Mouse (Mus musculus) liver, embryonic 12.5 days (tissue): Measurements from ENCODE around the gene Rab13. TPM values are rescaled to one million over a fixed set of nuclear protein-coding genes. Genes with fewer than 3 reads are reported as not detected.
A peak's percentile ranks its signal among the peaks of the same experiment; 100 is the strongest.

Experiments used
- ATAC-seq: fragments of 200-750 bp; cut with Nextera tagmentation; 2 replicates; pipeline ENCODE4 v1.8.0; 2017; ENCODE audit warnings: moderate number of reproducible peaks, mild to moderate bottlenecking, moderate library complexity
- H3K27ac ChIP-seq: fragments of 300-500 bp; sonication (generic); 2 replicates; pipeline ENCODE4 v1.5.1; 2016; ENCODE audit warnings: mild to moderate bottlenecking
- H3K27me3 ChIP-seq: fragments of 300-500 bp; sonication (generic); replicated peaks from 2 replicates; pipeline ENCODE4 v1.6.1; 2016; ENCODE audit warnings: mild to moderate bottlenecking, moderate library complexity
- H3K36me3 ChIP-seq: fragments of 300-500 bp; sonication (generic); 2 replicates; pipeline ENCODE4 v1.6.1; 2016; ENCODE audit warnings: mild to moderate bottlenecking, moderate library complexity
- H3K4me1 ChIP-seq: fragments of 300-500 bp; sonication (generic); 2 replicates; pipeline ENCODE4 v1.6.1; 2016
- H3K4me2 ChIP-seq: fragments of 300-500 bp; sonication (generic); 2 replicates; pipeline ENCODE4 v1.6.1; 2016; ENCODE audit warnings: mild to moderate bottlenecking, moderate library complexity
- H3K4me3 ChIP-seq: fragments of 300-500 bp; sonication (generic); 2 replicates; pipeline ENCODE4 v1.5.1; 2016; ENCODE audit warnings: mild to moderate bottlenecking, moderate library complexity
- H3K9ac ChIP-seq: fragments of 300-500 bp; sonication (generic); 2 replicates; pipeline ENCODE4 v1.6.1; 2016; ENCODE audit warnings: mild to moderate bottlenecking, moderate library complexity
- H3K9me3 ChIP-seq: fragments of 300-500 bp; sonication (generic); replicated peaks from 2 replicates; pipeline ENCODE4 v1.6.1; 2016; ENCODE audit warnings: mild to moderate bottlenecking, moderate library complexity
- WGBS: fragments of 180-500 bp; shearing (Covaris S2); methylation state at CpG from one replicate; pipeline ENCODE4 v1.1.7; 2016; ENCODE audit not compliant: insufficient replicate concordance; 5-methylcytosine and 5-hydroxymethylcytosine counted together
- polyA plus RNA-seq: library from polyadenylated mRNA; unstranded; fragments of >200 nt; fragmentation: Nextera tagmentation; extraction: Ambion mirVana; gene quantifications from 2 replicates; pipeline ENCODE4 v1.2.1, GENCODE M21; 2016

Rab13 gene
- polyA plus RNA-seq: 8.3 and 8.6 TPM in 2 replicates

- whole genome bisulfite sequencing: under 1% methylated on average over 42 of the region's 42 CpGs
- peak; percentile 93 for ATAC-seq
- Histone ChIP-seq H3K27ac (peak within 1 kb of the TSS; percentile 86), H3K9me3 (no peaks in the 10 kb centered on the region), H3K27me3 (0 out of 2 replicates have a peak, but pooled peaks cover 5% of the 10 kb centered on the region), H3K4me2 (peak within 1 kb of the TSS; percentile 91), H3K36me3 (peaks cover 44% of the 10 kb centered on the region), H3K9ac (peak within 1 kb of the TSS; percentile 92), H3K4me3 (peak within 1 kb of the TSS; percentile 89), H3K4me1 (peaks cover 47% of the 10 kb centered on the region)
These were observed at the start of gene Rab13, which contains the start of gene Rps27 for GRCm38 (mm10) chr3:90213377-90213866. TSS of gene Rab13 (plus strand) at chr3:90213695. TSS of gene Rps27 (minus strand) at chr3:90213651.

- Histone ChIP-seq H3K4me2 (no peak overlapping the region), H3K9ac (no peak overlapping the region), H3K27me3 (no peaks in the 10 kb centered on the region), H3K4me1 (peaks cover 7% of the 10 kb centered on the region; the same call in 1 of the 2 replicates), H3K36me3 (no peaks in the 10 kb centered on the region), H3K27ac (no peak overlapping the region), H3K4me3 (no peak overlapping the region), H3K9me3 (no peaks in the 10 kb centered on the region)
- ATAC-seq: no peak
- 50% methylated on average over 3 of the region's 3 CpGs for WGBS
These were observed 33.9 kb upstream of the Rab13 start for GRCm38 (mm10) chr3:90179566-90179965.

DNA sequence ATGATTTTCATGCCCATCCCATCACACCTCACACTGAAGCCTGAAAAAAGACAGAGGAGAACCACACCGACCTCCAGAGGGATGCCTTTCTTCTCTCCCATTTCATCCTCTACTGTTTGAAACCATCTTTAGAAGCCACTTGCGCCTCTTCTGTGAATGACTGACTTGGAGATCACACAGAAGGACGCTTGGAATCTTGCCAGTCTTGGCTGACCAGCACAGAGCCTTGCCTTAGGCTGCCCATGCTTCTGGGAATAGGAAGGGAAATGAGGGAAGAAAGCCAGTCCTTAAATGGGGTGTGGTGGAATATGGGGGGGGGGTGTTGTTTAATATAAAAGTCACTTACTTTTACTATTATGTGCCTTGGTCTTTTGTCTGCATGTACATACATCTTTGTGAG is 29.9 kb upstream of the Rab13 start:
- H3K27me3 ChIP-seq: no peaks in the 10 kb centered on the region
- no peaks in the 10 kb centered on the region for H3K36me3 ChIP-seq
- H3K27ac ChIP-seq: no peak overlapping the region
- no peak overlapping the region for H3K9ac ChIP-seq
- H3K4me3 ChIP-seq: no peak overlapping the region
- 53% methylated on average over 3 of the region's 3 CpGs for WGBS
- no peak overlapping the region for H3K4me2 ChIP-seq
- H3K4me1 ChIP-seq: peaks cover 7% of the 10 kb centered on the region; the same call in 1 of the 2 replicates
- H3K9me3 ChIP-seq: no peaks in the 10 kb centered on the region
- no peak for ATAC-seq

GRCm38 (mm10) chr3:90190859-90191510 is 22.5 kb upstream of the Rab13 start:
- no peak for ATAC-seq
- Histone ChIP-seq H3K9ac (no peak overlapping the region), H3K4me2 (no peak overlapping the region), H3K27ac (no peak overlapping the region), H3K9me3 (no peaks in the 10 kb centered on the region), H3K36me3 (no peaks in the 10 kb centered on the region), H3K27me3 (no peaks in the 10 kb centered on the region), H3K4me1 (no peaks in the 10 kb centered on the region), H3K4me3 (no peak overlapping the region)
- whole genome bisulfite sequencing: 69% methylated on average over 11 of the region's 11 CpGs

- Histone ChIP-seq H3K27ac (no peak overlapping the region), H3K9ac (no peak overlapping the region), H3K4me1 (no peaks in the 10 kb centered on the region), H3K36me3 (no peaks in the 10 kb centered on the region), H3K27me3 (no peaks in the 10 kb centered on the region), H3K9me3 (no peaks in the 10 kb centered on the region), H3K4me2 (no peak overlapping the region), H3K4me3 (no peak overlapping the region)
- no peak for ATAC-seq
- 56% methylated on average over 4 of the region's 4 CpGs for WGBS
These were observed 18.7 kb upstream of the Rab13 start for GRCm38 (mm10) chr3:90194759-90195158.

DNA sequence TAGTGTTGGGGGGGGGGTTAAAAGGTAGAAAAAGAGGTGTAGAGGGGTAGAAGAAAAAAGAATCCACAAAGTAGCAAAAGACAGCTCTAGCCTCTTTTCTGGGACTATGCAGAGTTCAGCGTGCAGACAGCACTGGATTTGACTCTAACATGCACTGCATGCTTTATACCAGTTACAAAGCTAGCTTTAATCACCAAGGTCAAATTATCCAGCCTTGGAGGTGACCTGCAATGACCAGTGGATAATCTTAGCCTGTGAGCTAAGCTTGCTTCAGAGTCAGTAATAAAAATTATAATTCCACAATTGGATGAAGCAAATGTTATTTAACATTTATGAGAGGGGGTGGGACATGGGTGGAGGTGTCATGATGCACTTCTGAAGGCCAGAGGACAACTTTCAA is 17.9 kb upstream of the Rab13 start:
- H3K27ac ChIP-seq: no peak overlapping the region
- no peak overlapping the region for H3K4me2 ChIP-seq
- no peak for ATAC-seq
- H3K27me3 ChIP-seq: no peaks in the 10 kb centered on the region
- 64% methylated on average over 1 of the region's 1 CpGs for WGBS
- no peaks in the 10 kb centered on the region for H3K4me1 ChIP-seq
- H3K36me3 ChIP-seq: no peaks in the 10 kb centered on the region
- H3K4me3 ChIP-seq: no peak overlapping the region
- no peaks in the 10 kb centered on the region for H3K9me3 ChIP-seq
- H3K9ac ChIP-seq: no peak overlapping the region

- no peak overlapping the region for H3K27ac ChIP-seq
- 62% methylated on average over 1 of the region's 1 CpGs for WGBS
- no peaks in the 10 kb centered on the region for H3K36me3 ChIP-seq
- no peak overlapping the region for H3K9ac ChIP-seq
- no peak for ATAC-seq
- H3K4me3 ChIP-seq: no peak overlapping the region
- no peak overlapping the region for H3K4me2 ChIP-seq
- no peaks in the 10 kb centered on the region for H3K27me3 ChIP-seq
- H3K4me1 ChIP-seq: no peaks in the 10 kb centered on the region
- H3K9me3 ChIP-seq: no peaks in the 10 kb centered on the region
These were observed 15.9 kb upstream of the Rab13 start for GRCm38 (mm10) chr3:90197548-90197947.

DNA sequence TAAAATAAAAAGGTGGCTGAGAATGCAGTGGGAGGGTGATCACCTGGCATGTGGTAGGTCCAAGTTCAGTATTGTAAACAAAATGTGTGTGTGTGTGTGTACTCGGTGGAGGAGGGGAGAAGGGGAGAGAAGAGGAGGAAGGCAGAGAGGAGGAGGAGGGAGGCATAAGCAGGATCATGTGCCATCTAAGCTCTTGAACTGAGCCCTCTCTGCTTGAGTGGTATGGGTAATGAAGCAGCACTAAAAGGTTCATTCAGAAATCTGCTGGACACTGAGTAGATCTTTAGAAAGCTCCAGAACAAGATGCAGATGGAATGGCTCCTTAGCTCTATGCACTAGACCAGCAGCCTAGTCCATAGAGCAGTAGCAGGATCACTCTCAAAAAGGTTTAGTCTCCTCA is 10.6 kb upstream of the Rab13 start:
- no peak overlapping the region for H3K9ac ChIP-seq

DNA sequence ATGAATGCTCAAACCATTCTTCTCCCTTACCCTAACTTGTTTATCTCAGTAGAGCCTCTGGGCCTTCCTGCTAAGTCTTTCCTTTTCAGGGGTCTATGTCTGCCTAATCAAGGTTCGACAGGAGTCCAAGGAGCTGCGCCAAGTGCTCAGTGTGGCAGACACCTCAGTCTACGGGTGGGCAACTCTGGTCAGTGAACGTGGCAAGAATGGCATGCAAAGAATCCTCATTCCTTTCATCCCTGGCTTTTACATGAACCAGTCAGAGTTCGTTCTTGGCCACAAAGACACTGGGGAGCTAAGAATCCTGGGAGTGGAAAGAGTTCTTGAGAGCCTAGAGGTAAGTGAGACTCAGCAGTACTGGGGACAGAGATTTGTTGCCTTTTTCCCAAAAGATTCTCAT is 9.9 kb upstream of the Rab13 start:
- no peak for ATAC-seq
- 57% methylated on average over 5 of the region's 5 CpGs for WGBS

More for the DNA sequence above, 10.6 kb upstream of the Rab13 start:
- Histone ChIP-seq H3K27ac (no peak overlapping the region), H3K4me2 (no peak overlapping the region), H3K4me1 (no peaks in the 10 kb centered on the region), H3K27me3 (no peaks in the 10 kb centered on the region), H3K9me3 (no peaks in the 10 kb centered on the region), H3K36me3 (peaks cover 13% of the 10 kb centered on the region), H3K4me3 (no peak overlapping the region)
- WGBS: 68% methylated on average over 1 of the region's 1 CpGs
- no peak for ATAC-seq

GRCm38 (mm10) chr3:90204582-90204981 is 8.9 kb upstream of the Rab13 start:
- Histone ChIP-seq H3K4me2 (no peak overlapping the region), H3K4me3 (no peak overlapping the region), H3K9me3 (no peaks in the 10 kb centered on the region), H3K27me3 (no peaks in the 10 kb centered on the region), H3K9ac (no peak overlapping the region), H3K4me1 (0 out of 2 replicates have a peak, but pooled peaks cover 8% of the 10 kb centered on the region), H3K36me3 (peaks cover 30% of the 10 kb centered on the region), H3K27ac (no peak overlapping the region)
- WGBS: 81% methylated on average over 2 of the region's 2 CpGs
- no peak for ATAC-seq

More for the DNA sequence above, 9.9 kb upstream of the Rab13 start:
- H3K4me2 ChIP-seq: no peak overlapping the region
- H3K27me3 ChIP-seq: no peaks in the 10 kb centered on the region
- H3K9me3 ChIP-seq: no peaks in the 10 kb centered on the region
- H3K27ac ChIP-seq: no peak overlapping the region
- H3K4me3 ChIP-seq: no peak overlapping the region
- H3K9ac ChIP-seq: no peak overlapping the region
- H3K4me1 ChIP-seq: 0 out of 2 replicates have a peak, but pooled peaks cover 1% of the 10 kb centered on the region
- peaks cover 20% of the 10 kb centered on the region for H3K36me3 ChIP-seq

- Histone ChIP-seq H3K27me3 (no peaks in the 10 kb centered on the region), H3K27ac (0 out of 2 replicates have a peak overlapping the region, but pooled peaks have one; percentile 8), H3K4me2 (no peak overlapping the region), H3K9ac (no peak overlapping the region), H3K9me3 (no peaks in the 10 kb centered on the region), H3K36me3 (peaks cover 62% of the 10 kb centered on the region), H3K4me1 (peaks cover 38% of the 10 kb centered on the region), H3K4me3 (no peak overlapping the region)
- 80% methylated on average over 2 of the region's 2 CpGs for WGBS
- no peak for ATAC-seq
These were observed 4.8 kb upstream of the Rab13 start for GRCm38 (mm10) chr3:90208662-90209061.

- no peak for ATAC-seq
- WGBS: 85% methylated on average over 5 of the region's 5 CpGs
These were observed 3.5 kb upstream of the Rab13 start for GRCm38 (mm10) chr3:90209908-90210566.

More at GRCm38 (mm10) chr3:90209908-90210566, 3.5 kb upstream of the Rab13 start:
- H3K27ac ChIP-seq: 0 out of 2 replicates have a peak overlapping the region, but pooled peaks have one; percentile 30
- peaks cover 62% of the 10 kb centered on the region for H3K36me3 ChIP-seq
- 0 out of 2 replicates have a peak overlapping the region, but pooled peaks have one; percentile 0 for H3K4me2 ChIP-seq
- peaks cover 45% of the 10 kb centered on the region for H3K4me1 ChIP-seq
- no peaks in the 10 kb centered on the region for H3K9me3 ChIP-seq
- H3K27me3 ChIP-seq: no peaks in the 10 kb centered on the region
- H3K4me3 ChIP-seq: no peak overlapping the region
- no peak overlapping the region for H3K9ac ChIP-seq
